Mouse (Mus musculus) lung, postnatal 0 days (tissue): ENCODE measurements around the gene Rnase11. TPM values are rescaled to one million over a fixed set of nuclear protein-coding genes. Genes with fewer than 3 reads are reported as not detected.
A peak's percentile ranks its signal among the peaks of the same experiment; 100 is the strongest.
"Not testable (repeated sequence)": the region's sequence is repeated elsewhere in the genome, so short reads cannot be mapped to it uniquely, and the experiment has no call there.

ENCODE experiments used
- ATAC-seq: fragments of 200-750 bp; cut with Nextera tagmentation; 2 replicates; pipeline ENCODE4 v1.8.0; 2017; ENCODE audit warnings: moderate library complexity
- DNase-seq: peaks from one replicate; pipeline ENCODE4 v3.0.0-alpha.2; 2016; ENCODE audit warnings: low spot score
- H3K27ac ChIP-seq: fragments of 300-500 bp; sonication (generic); 2 replicates; pipeline ENCODE4 v1.5.1; 2014; ENCODE audit warnings: antibody characterized with exemption, mild to moderate bottlenecking, low read length, mixed read lengths
- H3K27me3 ChIP-seq: fragments of 300-500 bp; sonication (generic); replicated peaks from 2 replicates; pipeline ENCODE4 v1.6.1; 2014; ENCODE audit warnings: low read length, mixed read lengths; ENCODE audit not compliant: insufficient read depth
- H3K36me3 ChIP-seq: fragments of 300-500 bp; sonication (generic); 2 replicates; pipeline ENCODE4 v1.6.1; 2014; ENCODE audit warnings: low read length, mixed read lengths; ENCODE audit not compliant: insufficient read depth
- H3K4me1 ChIP-seq: fragments of 300-500 bp; sonication (generic); 2 replicates; pipeline ENCODE4 v1.6.1; 2014; ENCODE audit warnings: antibody characterized with exemption, low read depth, low read length, mixed read lengths; ENCODE audit not compliant: insufficient read depth
- H3K4me2 ChIP-seq: fragments of 300-500 bp; sonication (generic); replicated peaks from 2 replicates; pipeline ENCODE4 v1.6.1; 2014; ENCODE audit warnings: low read depth, mild to moderate bottlenecking, low read length, moderate library complexity, mixed read lengths
- H3K4me3 ChIP-seq: fragments of 300-500 bp; sonication (generic); 2 replicates; pipeline ENCODE4 v1.5.1; 2014; ENCODE audit warnings: low read depth, low read length
- H3K9ac ChIP-seq: fragments of 300-500 bp; sonication (generic); replicated peaks from 2 replicates; pipeline ENCODE4 v1.6.1; 2014; ENCODE audit warnings: low read depth, mild to moderate bottlenecking
- H3K9me3 ChIP-seq: fragments of 300-500 bp; sonication (generic); 2 replicates; pipeline ENCODE4 v1.6.1; 2016; ENCODE audit warnings: low read length, mixed read lengths
- CTCF ChIP-seq: IDR thresholded peaks from 2 replicates; pipeline ENCODE4 v1.5.1; 2016; ENCODE audit warnings: antibody characterized with exemption, mild to moderate bottlenecking
- EP300 ChIP-seq: IDR thresholded peaks from 2 replicates; pipeline ENCODE4 v1.6.1; 2016; ENCODE audit warnings: antibody characterized with exemption, mild to moderate bottlenecking, control low read depth
- WGBS: fragments of 180-500 bp; shearing (Covaris S2); extraction: QIAGEN DNeasy Blood & Tissue Kit; methylation state at CpG from one replicate; pipeline ENCODE4 v1.1.7; 2014; 5-methylcytosine and 5-hydroxymethylcytosine counted together
- polyA plus RNA-seq: library from polyadenylated mRNA; unstranded; fragments of >200 nt; fragmentation: Nextera tagmentation; extraction: Ambion mirVana; gene quantifications from 2 replicates; pipeline ENCODE4 v1.2.1, GENCODE M21; 2015

Gene Rnase11
- polyA plus RNA-seq, 1 experiment from 2014 or later = not detected

- TF ChIP-seq EP300 (no peak), CTCF (no peak)
- Histone ChIP-seq H3K9me3 (no peaks in the 10 kb centered on the region), H3K4me3 (no peak overlapping the region), H3K36me3 (no peaks in the 10 kb centered on the region), H3K4me1 (no peaks in the 10 kb centered on the region), H3K9ac (no peak overlapping the region), H3K4me2 (no peak overlapping the region), H3K27ac (no peak overlapping the region), H3K27me3 (no peaks in the 10 kb centered on the region)
- DNase-seq (no peak), ATAC-seq (no peak)
- WGBS = 72% methylated on average over 4 of the region's 4 CpGs
Measured at GRCm38 (mm10) chr14:51023457-51023856, 26.5 kb downstream of the Rnase11 start.

GRCm38 (mm10) chr14:51017256-51017655, 32.7 kb downstream of the Rnase11 start:
- ATAC-seq = no peak

GRCm38 (mm10) chr14:51015780-51016179, 34.2 kb downstream of the Rnase11 start:
- H3K4me3 ChIP-seq = no peak overlapping the region
- no peak overlapping the region for H3K4me2 ChIP-seq
- no peaks in the 10 kb centered on the region for H3K27me3 ChIP-seq
- DNase-seq = no peak
- ATAC-seq = no peak
- TF ChIP-seq CTCF (no peak), EP300 (no peak)
- H3K36me3 ChIP-seq = no peaks in the 10 kb centered on the region
- H3K9me3 ChIP-seq = no peaks in the 10 kb centered on the region
- H3K27ac ChIP-seq = no peak overlapping the region
- H3K4me1 ChIP-seq = no peaks in the 10 kb centered on the region
- H3K9ac ChIP-seq = no peak overlapping the region

More at GRCm38 (mm10) chr14:51017256-51017655, 32.7 kb downstream of the Rnase11 start:
- Histone ChIP-seq H3K27me3 (no peaks in the 10 kb centered on the region), H3K27ac (no peak overlapping the region), H3K4me2 (no peak overlapping the region), H3K9me3 (no peaks in the 10 kb centered on the region), H3K4me1 (no peaks in the 10 kb centered on the region), H3K9ac (no peak overlapping the region), H3K36me3 (no peaks in the 10 kb centered on the region), H3K4me3 (no peak overlapping the region)
- TF ChIP-seq EP300 (no peak), CTCF (no peak)
- WGBS = 47% methylated on average over 3 of the region's 3 CpGs
- DNase-seq = peak; percentile 49

- not testable (repeated sequence) for H3K4me1 ChIP-seq, H3K27ac ChIP-seq, H3K9me3 ChIP-seq, ATAC-seq, H3K4me3 ChIP-seq, H3K36me3 ChIP-seq, DNase-seq, H3K9ac ChIP-seq, H3K4me2 ChIP-seq, H3K27me3 ChIP-seq
- 74% methylated on average over 3 of the region's 3 CpGs for WGBS
Measured at GRCm38 (mm10) chr14:51014724-51015123, 35.2 kb downstream of the Rnase11 start.

- H3K4me3 ChIP-seq = no peak overlapping the region
- H3K27me3 ChIP-seq = no peaks in the 10 kb centered on the region
- DNase-seq (no peak), ATAC-seq (no peak)
- H3K4me2 ChIP-seq = no peak overlapping the region
- no peaks in the 10 kb centered on the region for H3K9me3 ChIP-seq
- TF ChIP-seq CTCF = no peak
- TF ChIP-seq EP300 = no peak
- no peak overlapping the region for H3K27ac ChIP-seq
- no peak overlapping the region for H3K9ac ChIP-seq
- WGBS = 75% methylated on average over 6 of the region's 6 CpGs
- H3K4me1 ChIP-seq = peaks cover 5% of the 10 kb centered on the region; the same call in 1 of the 2 replicates
- no peaks in the 10 kb centered on the region for H3K36me3 ChIP-seq
Measured at GRCm38 (mm10) chr14:51009572-51009971, 40.4 kb downstream of the Rnase11 start.

- WGBS = 61% methylated on average over 4 of the region's 4 CpGs
- peak overlapping the region; percentile 43; the same call in 1 of the 2 replicates for H3K27ac ChIP-seq
- no peaks in the 10 kb centered on the region for H3K36me3 ChIP-seq
- no peaks in the 10 kb centered on the region for H3K9me3 ChIP-seq
- H3K9ac ChIP-seq = no peak overlapping the region
- TF ChIP-seq CTCF (no peak), EP300 (no peak)
- no peaks in the 10 kb centered on the region for H3K27me3 ChIP-seq
- peaks cover 5% of the 10 kb centered on the region; the same call in 1 of the 2 replicates for H3K4me1 ChIP-seq
- DNase-seq (no peak), ATAC-seq (no peak)
- no peak overlapping the region for H3K4me3 ChIP-seq
- 0 out of 2 replicates have a peak overlapping the region, but pooled peaks have one; percentile 5 for H3K4me2 ChIP-seq
Measured at GRCm38 (mm10) chr14:51008781-51009180, 41.2 kb downstream of the Rnase11 start.
